Mouse (Mus musculus): ENCODE data around the gene Hmga2.

GRCm38 (mm10) chr10:120446206-120446605, 30.1 kb downstream of the Hmga2 start:
- TF ChIP-seq CTCF (IDR thresholded peaks at IDR 0.05; ENCODE audit: low read depth) (no peak), EP300 (IDR thresholded peaks at IDR 0.05; ENCODE audit: low read depth) (peak; percentile 41; the same call in 1 of the 2 replicates)
